9 mouse cellular contexts compared by ENCODE assay signal in genomic region chr8:70753151-70753550, GRCm38 (mm10). TPM values are rescaled to one million over a fixed set of nuclear protein-coding genes. Genes with fewer than 3 reads are reported as not detected.
DNase-seq lines count a peak whose midpoint lies in the region; ATAC-seq and TF ChIP-seq lines count a peak whose summit lies in the region.
"Had no signal": no experiment of that assay in that cellular context is flagged by ENCODE, and none has a peak within 500 bp of the region (broad histone marks: within the 10 kb centered on the region; RNA-seq: fewer than 3 reads in every experiment).

No protein-coding gene starts in this region.

- TF ChIP-seq CTCF in heart, postnatal 0 days (IDR thresholded peaks at IDR 0.05; ENCODE audit: low read depth) = no peak
- no peak for TF ChIP-seq CTCF in layer of hippocampus, adult 2 months (conservative IDR thresholded peaks at IDR 0.05)

- DNase-seq in B cell, adult 2 months = peak; percentile 79 to 81
- peak; percentile 59 for DNase-seq in ZHBTc4 (ENCODE audit: low read depth, low spot score)
- peak; percentile 75 for DNase-seq in heart, postnatal 0 days (ENCODE audit: low spot score)
- peak; percentile 76 to 79 for DNase-seq in layer of hippocampus, adult 2 months (ENCODE audit: low spot score in 2 of 2)
- DNase-seq in skeletal muscle tissue, adult 2 months (ENCODE audit: low read depth, low spot score) = peak; percentile 92

- no peak overlapping the region for H3K9ac ChIP-seq in forebrain, embryonic 12.5 days
- peak overlapping the region; percentile 46 for H3K9ac ChIP-seq in heart, postnatal 0 days (replicated peaks; ENCODE audit: low read depth, low read length)
- peak overlapping the region; percentile 14; the same call in 1 of the 2 replicates for H3K9ac ChIP-seq in lung, embryonic 15.5 days

- H3K27ac ChIP-seq in forebrain, embryonic 12.5 days = peak overlapping the region; percentile 19; the same call in 1 of the 2 replicates
- H3K27ac ChIP-seq in heart, postnatal 0 days (ENCODE audit: low read depth) = peak overlapping the region; percentile 95
- H3K27ac ChIP-seq in layer of hippocampus, adult 2 months = peak overlapping the region; percentile 99
- H3K27ac ChIP-seq in lung, embryonic 15.5 days = peak overlapping the region; percentile 78

- WGBS in forebrain, embryonic 12.5 days = 40% methylated on average over 21 of the region's 21 CpGs
- WGBS in heart, postnatal 0 days = 11% methylated on average over 21 of the region's 21 CpGs
- 14% methylated on average over 21 of the region's 21 CpGs for WGBS in lung, embryonic 15.5 days

- H3K9me3 ChIP-seq in forebrain, embryonic 12.5 days = no peaks in the 10 kb centered on the region
- H3K9me3 ChIP-seq in heart, postnatal 0 days (replicated peaks; ENCODE audit: control insufficient read depth, low read length) = no peaks in the 10 kb centered on the region
- H3K9me3 ChIP-seq in lung, embryonic 15.5 days = no peaks in the 10 kb centered on the region

- H3K4me3 ChIP-seq in forebrain, embryonic 12.5 days (replicated peaks) = 0 out of 2 replicates have a peak overlapping the region, but pooled peaks have one; percentile 8
- peak overlapping the region; percentile 13; the same call in 1 of the 2 replicates for H3K4me3 ChIP-seq in heart, postnatal 0 days (ENCODE audit: low read depth, low read length)
- H3K4me3 ChIP-seq in layer of hippocampus, adult 2 months = peak overlapping the region; percentile 36; the same call in 1 of the 2 replicates
- H3K4me3 ChIP-seq in lung, embryonic 15.5 days = peak overlapping the region; percentile 10; the same call in 1 of the 2 replicates

- H3K36me3 ChIP-seq in forebrain, embryonic 12.5 days (replicated peaks) = peaks cover 19% of the 10 kb centered on the region
- H3K36me3 ChIP-seq in heart, postnatal 0 days (replicated peaks; ENCODE audit: control insufficient read depth, insufficient read depth, low read length) = peaks cover 22% of the 10 kb centered on the region
- no peaks in the 10 kb centered on the region for H3K36me3 ChIP-seq in lung, embryonic 15.5 days

- H3K4me1 ChIP-seq in forebrain, embryonic 12.5 days = peaks cover 24% of the 10 kb centered on the region
- peaks cover 17% of the 10 kb centered on the region for H3K4me1 ChIP-seq in heart, postnatal 0 days (ENCODE audit: control insufficient read depth, insufficient read depth)
- H3K4me1 ChIP-seq in lung, embryonic 15.5 days = peaks cover 32% of the 10 kb centered on the region

- H3K27me3 ChIP-seq in forebrain, embryonic 12.5 days = peaks cover 22% of the 10 kb centered on the region
- peaks cover 16% of the 10 kb centered on the region; the same call in 1 of the 2 replicates for H3K27me3 ChIP-seq in heart, postnatal 0 days (ENCODE audit: control insufficient read depth, insufficient read depth, low read length)
- H3K27me3 ChIP-seq in lung, embryonic 15.5 days = peaks cover 12% of the 10 kb centered on the region

- no peak overlapping the region for H3K4me2 ChIP-seq in forebrain, embryonic 12.5 days
- peak overlapping the region; percentile 45 for H3K4me2 ChIP-seq in heart, postnatal 0 days (ENCODE audit: low read depth, low read length)
- peak overlapping the region; percentile 47 for H3K4me2 ChIP-seq in lung, embryonic 15.5 days

- no peak for ATAC-seq in forebrain, embryonic 12.5 days (ENCODE audit: low FRiP score)
- peak; percentile 25 for ATAC-seq in heart, postnatal 0 days (ENCODE audit: insufficient read depth, low read depth)
- no peak for ATAC-seq in lung, embryonic 15.5 days (ENCODE audit: borderline replicate concordance, extremely low read depth, low FRiP score, low TSS enrichment)
- no peak for ATAC-seq in inflammation-experienced regulatory T-cells, adult 6 months

- TF ChIP-seq EP300 in heart, postnatal 0 days (IDR thresholded peaks at IDR 0.05; ENCODE audit: low read depth) = peak; percentile 41; the same call in 1 of the 2 replicates

RNA-seq across cellular contexts. Expression of gene Rab3a, which starts 1.3 kb away (rescaled TPM):
- 87.8 and 95.4 TPM in 2 replicates for polyA plus RNA-seq in forebrain, embryonic 12.5 days (2016; fragmentation: Nextera tagmentation; extraction: Ambion mirVana)
- total RNA-seq in heart, postnatal 0 days (2014; rRNA removed; ENCODE audit: low replicate concordance) = 21.4 and 40.3 TPM in 2 replicates
- 32.7 and 32.8 TPM in 2 replicates for polyA plus RNA-seq in heart, postnatal 0 days (2015; fragmentation: Nextera tagmentation; extraction: Ambion mirVana)
- 100 to 1,000 TPM; 775 to 798 TPM for total RNA-seq in layer of hippocampus, adult 2 months (2021)
- 12.8 and 12.9 TPM in 2 replicates for polyA plus RNA-seq in lung, embryonic 15.5 days (2015; fragmentation: Nextera tagmentation; extraction: Ambion mirVana)
- polyA plus RNA-seq in inflammation-experienced regulatory T-cells, adult 6 months (2017; shearing (Covaris generic)) = 1 to 10 TPM; 4.6 to 8.6 (median 7.9) TPM

RNA-seq across cellular contexts. Expression of gene Mpv17l2, which starts 7.6 kb away (rescaled TPM):
- polyA plus RNA-seq in forebrain, embryonic 12.5 days (2016; fragmentation: Nextera tagmentation; extraction: Ambion mirVana) = 33.2 and 34.5 TPM in 2 replicates
- 26.6 and 56.3 TPM in 2 replicates for total RNA-seq in heart, postnatal 0 days (2014; rRNA removed; ENCODE audit: low replicate concordance)
- polyA plus RNA-seq in heart, postnatal 0 days (2015; fragmentation: Nextera tagmentation; extraction: Ambion mirVana) = 50.3 and 54.0 TPM in 2 replicates
- 10 to 100 TPM; 36.5 to 42.7 TPM for total RNA-seq in layer of hippocampus, adult 2 months (2021)
- polyA plus RNA-seq in lung, embryonic 15.5 days (2015; fragmentation: Nextera tagmentation; extraction: Ambion mirVana) = 35.4 and 36.2 TPM in 2 replicates
- 10 to 100 TPM; 35.5 to 46.1 (median 42.5) TPM for polyA plus RNA-seq in inflammation-experienced regulatory T-cells, adult 6 months (2017; shearing (Covaris generic))

RNA-seq across cellular contexts. Expression of gene Pik3r2, which starts 23.4 kb away (rescaled TPM):
- polyA plus RNA-seq in forebrain, embryonic 12.5 days (2016; fragmentation: Nextera tagmentation; extraction: Ambion mirVana) = 72.7 and 79.1 TPM in 2 replicates
- 36.6 and 39.3 TPM in 2 replicates for total RNA-seq in heart, postnatal 0 days (2014; rRNA removed; ENCODE audit: low replicate concordance)
- polyA plus RNA-seq in heart, postnatal 0 days (2015; fragmentation: Nextera tagmentation; extraction: Ambion mirVana) = 30.2 and 32.5 TPM in 2 replicates
- 100 to 1,000 TPM; 160 to 169 TPM for total RNA-seq in layer of hippocampus, adult 2 months (2021)
- 56.1 and 56.8 TPM in 2 replicates for polyA plus RNA-seq in lung, embryonic 15.5 days (2015; fragmentation: Nextera tagmentation; extraction: Ambion mirVana)
- 1 to 10 TPM; 2.6 to 5.4 (median 5.4) TPM for polyA plus RNA-seq in inflammation-experienced regulatory T-cells, adult 6 months (2017; shearing (Covaris generic))

RNA-seq across cellular contexts. Expression of gene Pde4c, which starts 29.6 kb away (rescaled TPM):
- polyA plus RNA-seq in forebrain, embryonic 12.5 days (2016; fragmentation: Nextera tagmentation; extraction: Ambion mirVana) = 0.14 and 0.17 TPM in 2 replicates
- 0.42 and 1.2 TPM in 2 replicates for total RNA-seq in heart, postnatal 0 days (2014; rRNA removed; ENCODE audit: low replicate concordance)
- polyA plus RNA-seq in heart, postnatal 0 days (2015; fragmentation: Nextera tagmentation; extraction: Ambion mirVana) = 0.44 and 0.56 TPM in 2 replicates
- total RNA-seq in layer of hippocampus, adult 2 months (2021) = 1 to 10 TPM; 1.4 to 1.5 TPM
- polyA plus RNA-seq in lung, embryonic 15.5 days (2015; fragmentation: Nextera tagmentation; extraction: Ambion mirVana) = 0.08 and 0.16 TPM in 2 replicates
- polyA plus RNA-seq in inflammation-experienced regulatory T-cells, adult 6 months (2017; shearing (Covaris generic)) = under 1 TPM; 0.19 to 0.59 (median 0.25) TPM

RNA-seq across cellular contexts. Expression of gene Gm3336, which starts 34.8 kb away (rescaled TPM):
- not detected in 2 replicates for polyA plus RNA-seq in forebrain, embryonic 12.5 days (2016; fragmentation: Nextera tagmentation; extraction: Ambion mirVana)
- not detected in 2 replicates for total RNA-seq in heart, postnatal 0 days (2014; rRNA removed; ENCODE audit: low replicate concordance)
- polyA plus RNA-seq in heart, postnatal 0 days (2015; fragmentation: Nextera tagmentation; extraction: Ambion mirVana) = not detected in 2 replicates
- total RNA-seq in layer of hippocampus, adult 2 months (2021) = not detected
- not detected in 2 replicates for polyA plus RNA-seq in lung, embryonic 15.5 days (2015; fragmentation: Nextera tagmentation; extraction: Ambion mirVana)
- polyA plus RNA-seq in inflammation-experienced regulatory T-cells, adult 6 months (2017; shearing (Covaris generic)) = under 1 TPM in 1 of 3 experiments, not detected in 2; 0.55 TPM
- total RNA-seq: common myeloid progenitor, adult 5-6 weeks had no signal

Comparison
In these comparisons a context has a peak if more than half of its experiments do, and no peak if none do; other contexts are left out.
1. H3K27ac ChIP-seq: peak in every context shown above with its lines; median percentile 99 in layer of hippocampus, adult 2 months; 95 in heart, postnatal 0 days; 78 in lung, embryonic 15.5 days; 19 in forebrain, embryonic 12.5 days.